Mouse (Mus musculus) kidney, adult 2 months (tissue): ENCODE measurements around the gene Rasgrp2. TPM values are rescaled to one million over a fixed set of nuclear protein-coding genes. Genes with fewer than 3 reads are reported as not detected.

Experiments used
- DNase-seq: peaks from one replicate; pipeline ENCODE4 v3.0.0; 2021
- H3K27ac ChIP-seq: fragments of 200-500 bp; 2 replicates; pipeline ENCODE4 v1.5.1; 2012; ENCODE audit warnings: low read depth, low read length, control low read depth, inconsistent platforms; ENCODE audit not compliant: insufficient read depth
- H3K27me3 ChIP-seq: fragments of 200-500 bp; replicated peaks from 2 replicates; pipeline ENCODE4 v1.6.1; 2012; ENCODE audit warnings: mild to moderate bottlenecking, moderate library complexity, low read length, inconsistent platforms; ENCODE audit not compliant: control insufficient read depth, insufficient read depth
- H3K36me3 ChIP-seq: fragments of 200-500 bp; 2 replicates; pipeline ENCODE4 v1.6.1; 2012; ENCODE audit warnings: mild to moderate bottlenecking, moderate library complexity, low read length, inconsistent platforms; ENCODE audit not compliant: control insufficient read depth, insufficient read depth
- H3K4me1 ChIP-seq: fragments of 200-500 bp; 2 replicates; pipeline ENCODE4 v1.6.1; 2011; ENCODE audit warnings: low read length; ENCODE audit not compliant: control insufficient read depth, insufficient read depth
- H3K4me3 ChIP-seq: fragments of 200-500 bp; 2 replicates; pipeline ENCODE4 v1.5.1; 2011; ENCODE audit warnings: mild to moderate bottlenecking, low read depth, low read length, control low read depth; ENCODE audit not compliant: insufficient read depth
- CTCF ChIP-seq: fragments of 200-500 bp; conservative IDR thresholded peaks from 2 replicates; pipeline ENCODE4 v1.5.1; 2011; ENCODE audit warnings: low read depth, mild to moderate bottlenecking, control low read depth, low read length, moderate library complexity, mixed read lengths; ENCODE audit not compliant: insufficient read depth, insufficient read length
- POLR2A ChIP-seq: fragments of 200-500 bp; IDR thresholded peaks from one replicate; pipeline ENCODE4 v1.6.1; 2011; ENCODE audit warnings: low read depth, low read length, control low read depth
- WGBS: fragments of 180-500 bp; shearing (Covaris S2); methylation state at CpG from one replicate; pipeline ENCODE4 v1.1.7; 2018; 5-methylcytosine and 5-hydroxymethylcytosine counted together
- polyA plus RNA-seq: library from polyadenylated mRNA; depleted of rRNA; stranded (reverse); fragments of >200 nt; gene quantifications from 2 replicates; pipeline ENCODE4 v1.2.3, GENCODE M21; 2012; rRNA removed

The Rasgrp2 gene
- polyA plus RNA-seq, 1 experiment: 90.0 TPM

GRCm38 (mm10) chr19:6454041-6454720 lies 55.0 kb downstream of the Rasgrp2 start:
- H3K4me3 ChIP-seq: no peak overlapping the region
- H3K27me3 ChIP-seq: no peaks in the 10 kb centered on the region
- 86% methylated on average over 10 of the region's 10 CpGs for WGBS
- no peak for DNase-seq
- H3K4me1 ChIP-seq: no peaks in the 10 kb centered on the region
- no peak overlapping the region for H3K27ac ChIP-seq
- TF ChIP-seq POLR2A (no peak), CTCF (no peak)
- H3K36me3 ChIP-seq: no peaks in the 10 kb centered on the region

GRCm38 (mm10) chr19:6459504-6459903 lies 60.4 kb downstream of the Rasgrp2 start:
- TF ChIP-seq CTCF (no peak), POLR2A (no peak)
- H3K4me3 ChIP-seq: no peak overlapping the region
- 72% methylated on average over 6 of the region's 6 CpGs for WGBS
- no peaks in the 10 kb centered on the region for H3K4me1 ChIP-seq
- no peak overlapping the region for H3K27ac ChIP-seq
- no peak for DNase-seq
- no peaks in the 10 kb centered on the region for H3K36me3 ChIP-seq
- no peaks in the 10 kb centered on the region for H3K27me3 ChIP-seq

- WGBS: 52% methylated on average over 6 of the region's 6 CpGs
- DNase-seq: no peak
- no peaks in the 10 kb centered on the region for H3K27me3 ChIP-seq
- H3K27ac ChIP-seq: no peak overlapping the region
- TF ChIP-seq CTCF (no peak), POLR2A (no peak)
- H3K36me3 ChIP-seq: no peaks in the 10 kb centered on the region
- no peak overlapping the region for H3K4me3 ChIP-seq
- H3K4me1 ChIP-seq: no peaks in the 10 kb centered on the region
Observed at GRCm38 (mm10) chr19:6462841-6463240, 63.7 kb downstream of the Rasgrp2 start.

DNA sequence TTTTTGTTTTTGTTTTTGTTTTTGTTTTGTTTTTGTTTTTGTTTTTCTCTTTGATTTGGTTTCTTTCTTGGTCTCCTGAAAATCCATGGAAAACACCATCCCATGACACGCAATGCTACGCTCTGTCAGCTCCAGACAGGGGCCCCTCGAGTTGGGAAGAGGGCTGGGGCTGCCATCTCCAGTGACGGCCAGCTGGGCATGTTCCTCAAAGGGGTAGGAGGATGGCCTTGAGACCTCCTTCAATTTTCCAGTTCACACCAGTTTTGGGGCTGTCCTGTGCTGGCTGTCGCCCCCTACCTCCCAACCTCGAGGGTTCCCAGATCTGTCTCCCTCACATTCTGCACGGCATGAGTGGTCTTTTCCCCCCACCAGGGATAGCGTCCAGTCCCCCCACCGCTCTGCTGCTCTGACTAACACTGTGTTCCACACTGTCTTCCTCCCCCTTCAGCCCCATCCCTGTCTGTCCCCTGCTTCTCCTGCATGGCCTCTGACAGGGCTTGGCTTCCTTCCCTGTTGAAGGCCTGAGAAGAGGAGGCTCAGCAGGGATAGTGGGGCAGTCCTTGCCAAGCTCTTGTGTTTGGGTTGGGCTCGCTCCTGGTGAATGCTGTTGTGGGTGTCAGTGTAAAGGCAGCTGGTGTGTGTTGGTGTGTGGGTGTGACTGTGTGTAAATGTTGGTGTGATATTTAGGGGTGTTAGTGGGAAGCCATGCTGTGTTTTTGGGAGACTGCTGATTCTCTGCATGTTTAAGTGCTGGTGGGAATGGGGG lies 65.3 kb downstream of the Rasgrp2 start:
- Histone ChIP-seq H3K4me3 (no peak overlapping the region), H3K4me1 (no peaks in the 10 kb centered on the region), H3K27ac (no peak overlapping the region), H3K27me3 (no peaks in the 10 kb centered on the region), H3K36me3 (no peaks in the 10 kb centered on the region)
- TF ChIP-seq POLR2A (no peak), CTCF (no peak)
- WGBS: 70% methylated on average over 10 of the region's 10 CpGs
- DNase-seq: no peak

Other genes with a start within 250 kb of the Rasgrp2 start
- 0.16 and 0.28 TPM in 2 replicates for gene Majin, start 215.0 kb upstream of the Rasgrp2 start, polyA plus RNA-seq
- gene Gpha2, start 173.0 kb upstream of the Rasgrp2 start, polyA plus RNA-seq: 0.16 and 0.65 TPM in 2 replicates
- 32.1 and 36.5 TPM in 2 replicates for gene Ppp2r5b, start 163.5 kb upstream of the Rasgrp2 start, polyA plus RNA-seq
- 27.4 and 33.2 TPM in 2 replicates for gene Atg2a, start 157.7 kb upstream of the Rasgrp2 start, polyA plus RNA-seq
- 224 and 317 TPM in 2 replicates for gene Ehd1, start 122.6 kb upstream of the Rasgrp2 start, polyA plus RNA-seq
- gene Cdc42bpg, start 92.9 kb upstream of the Rasgrp2 start, polyA plus RNA-seq: 26.6 and 31.1 TPM in 2 replicates
- gene Men1, start 64.4 kb upstream of the Rasgrp2 start, polyA plus RNA-seq: 49.5 and 63.2 TPM in 2 replicates
- gene Map4k2, start 58.2 kb upstream of the Rasgrp2 start, polyA plus RNA-seq: 92.3 and 145 TPM in 2 replicates
- gene Sf1, start 35.6 kb upstream of the Rasgrp2 start, polyA plus RNA-seq: 71.3 and 76.3 TPM in 2 replicates
- gene Pygm, start 14.9 kb upstream of the Rasgrp2 start, polyA plus RNA-seq: 15.0 and 47.1 TPM in 2 replicates
- gene Nrxn2, start 19.4 kb downstream of the Rasgrp2 start, polyA plus RNA-seq: 5.9 and 6.4 TPM in 2 replicates
- gene Slc22a12, start 143.7 kb downstream of the Rasgrp2 start, polyA plus RNA-seq: 1,526 and 1,915 TPM in 2 replicates